Mouse (Mus musculus): Measurements from ENCODE around the gene Ski.

The Ski gene

GRCm38 (mm10) chr4:155150276-155151113 lies 71.9 kb downstream of the Ski start:
- no peak for DNase-seq (ENCODE audit: low spot score)

GRCm38 (mm10) chr4:155149941-155150275 lies 72.5 kb downstream of the Ski start:
- no peak for DNase-seq (ENCODE audit: low spot score)

GRCm38 (mm10) chr4:155148910-155149698 lies 73.3 kb downstream of the Ski start:
- DNase-seq (ENCODE audit: low spot score), result no peak

GRCm38 (mm10) chr4:155148453-155148852 lies 73.9 kb downstream of the Ski start:
- DNase-seq (ENCODE audit: low spot score), result no peak

GRCm38 (mm10) chr4:155146107-155146823 lies 76.1 kb downstream of the Ski start:
- no peak for DNase-seq (ENCODE audit: low spot score)

- DNase-seq (ENCODE audit: low spot score), result no peak
These were observed 77.7 kb downstream of the Ski start for GRCm38 (mm10) chr4:155144548-155145180.

- DNase-seq (ENCODE audit: low spot score), result no peak
These were observed 78.4 kb downstream of the Ski start for GRCm38 (mm10) chr4:155143871-155144502.

- no peak for DNase-seq (ENCODE audit: low spot score)
These were observed 79.0 kb downstream of the Ski start for GRCm38 (mm10) chr4:155143411-155143810.

- DNase-seq (ENCODE audit: low spot score), result no peak
These were observed 79.6 kb downstream of the Ski start for GRCm38 (mm10) chr4:155142836-155143235.

GRCm38 (mm10) chr4:155140795-155141265 lies 81.6 kb downstream of the Ski start:
- DNase-seq (ENCODE audit: low spot score), result no peak

GRCm38 (mm10) chr4:155140150-155140549 lies 82.2 kb downstream of the Ski start:
- no peak for DNase-seq (ENCODE audit: low spot score)

GRCm38 (mm10) chr4:155139281-155140045 lies 82.9 kb downstream of the Ski start:
- DNase-seq (ENCODE audit: low spot score), result no peak

GRCm38 (mm10) chr4:155138451-155138850 lies 83.9 kb downstream of the Ski start:
- DNase-seq (ENCODE audit: low spot score), result no peak

- DNase-seq (ENCODE audit: low spot score), result no peak
These were observed 84.5 kb downstream of the Ski start for GRCm38 (mm10) chr4:155137891-155138290.

- DNase-seq (ENCODE audit: low spot score), result no peak
These were observed 86.3 kb downstream of the Ski start for GRCm38 (mm10) chr4:155135909-155136585.

- DNase-seq (ENCODE audit: low spot score), result no peak
These were observed 87.7 kb downstream of the Ski start for GRCm38 (mm10) chr4:155134686-155135172.

GRCm38 (mm10) chr4:155133658-155134417 lies 88.6 kb downstream of the Ski start:
- DNase-seq (ENCODE audit: low spot score), result no peak

- no peak for DNase-seq (ENCODE audit: low spot score)
These were observed 89.2 kb downstream of the Ski start for GRCm38 (mm10) chr4:155133188-155133587.

GRCm38 (mm10) chr4:155130616-155131015 lies 91.8 kb downstream of the Ski start:
- DNase-seq (ENCODE audit: low spot score), result no peak

All from left cerebral cortex, adult 11 months (tissue).